Mouse (Mus musculus) G1E (cell line): ENCODE measurements around the gene Cfap157.

Source experiments
- CTCF ChIP-seq: IDR thresholded peaks from 2 replicates; pipeline ENCODE4 v1.5.1; 2012; ENCODE audit warnings: low read depth, low read length, inconsistent platforms, mixed read lengths
- GATA1 ChIP-seq: IDR thresholded peaks from 2 replicates; pipeline ENCODE4 v1.6.1; 2012; ENCODE audit warnings: borderline replicate concordance, low read length, inconsistent platforms, mixed read lengths
- GATA2 ChIP-seq: IDR thresholded peaks from 2 replicates; pipeline ENCODE4 v1.6.1; 2012; ENCODE audit warnings: low read depth, low read length, inconsistent platforms, borderline replicate concordance
- TAL1 ChIP-seq: conservative IDR thresholded peaks from 2 replicates; pipeline ENCODE4 v1.6.1; 2012; ENCODE audit warnings: low read depth, low read length, inconsistent platforms, mixed read lengths

- TF ChIP-seq GATA1 (no peak), CTCF (no peak), TAL1 (no peak), GATA2 (no peak)
Observed at GRCm38 (mm10) chr2:32823579-32824154, 39.4 kb upstream of the Cfap157 start.
